Mouse (Mus musculus) lung, postnatal 36 days (tissue): ENCODE measurements around the gene Hcrtr1.

Experiments used
- DNase-seq: peaks from one replicate; pipeline ENCODE4 v3.0.0; 2022; ENCODE audit warnings: mixed read lengths

Hcrtr1 gene

GRCm38 (mm10) chr4:130139214-130139492 lies at the start of gene Hcrtr1:
Gene Hcrtr1, minus strand, starts transcription at chr4:130139359.
- no peak for DNase-seq

- DNase-seq: peak; percentile 88
These were observed 49.7 kb upstream of the Hcrtr1 start for GRCm38 (mm10) chr4:130188806-130189297.

GRCm38 (mm10) chr4:130186891-130187290 lies 47.7 kb upstream of the Hcrtr1 start:
- DNase-seq: no peak

- no peak for DNase-seq
These were observed 47.3 kb upstream of the Hcrtr1 start for GRCm38 (mm10) chr4:130186450-130186849.

GRCm38 (mm10) chr4:130183879-130184278 lies 44.7 kb upstream of the Hcrtr1 start:
- DNase-seq: no peak

GRCm38 (mm10) chr4:130183023-130183422 lies 43.9 kb upstream of the Hcrtr1 start:
- no peak for DNase-seq

GRCm38 (mm10) chr4:130181886-130182285 lies 42.7 kb upstream of the Hcrtr1 start:
- DNase-seq: peak; percentile 88

- no peak for DNase-seq
These were observed 41.9 kb upstream of the Hcrtr1 start for GRCm38 (mm10) chr4:130180909-130181602.

- DNase-seq: no peak
These were observed 40.7 kb upstream of the Hcrtr1 start for GRCm38 (mm10) chr4:130179876-130180275.

- DNase-seq: peak; percentile 42
These were observed 38.4 kb upstream of the Hcrtr1 start for GRCm38 (mm10) chr4:130177536-130177935.

GRCm38 (mm10) chr4:130177087-130177486 lies 37.9 kb upstream of the Hcrtr1 start:
- DNase-seq: peak; percentile 81

GRCm38 (mm10) chr4:130176156-130176720 lies 37.1 kb upstream of the Hcrtr1 start:
- no peak for DNase-seq

GRCm38 (mm10) chr4:130175072-130175711 lies 36.0 kb upstream of the Hcrtr1 start, which contains the start of gene Tinagl1:
Gene Tinagl1, minus strand, starts transcription at chr4:130175122.
- peak; percentile 65 for DNase-seq

GRCm38 (mm10) chr4:130174335-130175031 lies 35.3 kb upstream of the Hcrtr1 start:
- peak; percentile 92 for DNase-seq

- DNase-seq: no peak
These were observed 34.8 kb upstream of the Hcrtr1 start for GRCm38 (mm10) chr4:130173911-130174311.

- peak; percentile 43 for DNase-seq
These were observed 34.1 kb upstream of the Hcrtr1 start for GRCm38 (mm10) chr4:130173060-130173822.

GRCm38 (mm10) chr4:130171951-130172765 lies 33.0 kb upstream of the Hcrtr1 start:
- DNase-seq: peak; percentile 82

GRCm38 (mm10) chr4:130170362-130170761 lies 31.2 kb upstream of the Hcrtr1 start:
- no peak for DNase-seq

GRCm38 (mm10) chr4:130169411-130169971 lies 30.3 kb upstream of the Hcrtr1 start:
- no peak for DNase-seq

- DNase-seq: peak; percentile 96
These were observed 29.4 kb upstream of the Hcrtr1 start for GRCm38 (mm10) chr4:130168280-130169183.
